Mouse (Mus musculus): ENCODE results near the gene Amn.

GRCm38 (mm10) chr12:111271966-111272365, 1.1 kb downstream of the Amn start:
- TF ChIP-seq CTCF (IDR thresholded peaks at IDR 0.05; ENCODE audit: insufficient read depth, low read depth, low read length), result no peak
- no peak for TF ChIP-seq POLR2A (IDR thresholded peaks at IDR 0.05; ENCODE audit: insufficient read depth, low read depth, low read length)

Measured in olfactory bulb, adult 2 months (tissue).